Mouse (Mus musculus): ENCODE measurements at regions not wholly inside any gene's neighbourhood (a gene's known extent, or its start where the extent isn't known, plus 50 kb on each side); places are given as distances from the start of the nearest gene placed in this dataset.
"Not testable (repeated sequence)": the region's sequence is repeated elsewhere in the genome, so short reads cannot be mapped to it uniquely, and the experiment has no call there.

- not testable (repeated sequence) for TF ChIP-seq CTCF (IDR thresholded peaks at IDR 0.05; ENCODE audit: control insufficient read depth, insufficient read depth, insufficient replicate concordance, low read depth, low read length); POLR2A (IDR thresholded peaks at IDR 0.05; ENCODE audit: control insufficient read depth, low read depth, low read length)
Measured at GRCm38 (mm10) chr14:52724988-52725387, 229.4 kb upstream of the Olfr1507 start.

Measured in testis, adult 2 months (tissue).